Mouse (Mus musculus) heart, embryonic 16.5 days (tissue): ENCODE measurements at regions not wholly inside any gene's neighbourhood (a gene's known extent, or its start where the extent isn't known, plus 50 kb on each side); places are given as distances from the start of the nearest gene placed in this dataset.
A peak's percentile ranks its signal among the peaks of the same experiment; 100 is the strongest.

ENCODE experiments used
- ATAC-seq: fragments of 200-750 bp; cut with Nextera tagmentation; replicated peaks from 2 replicates; pipeline ENCODE4 v1.8.0; 2017; ENCODE audit warnings: moderate number of reproducible peaks; ENCODE audit not compliant: insufficient read depth, low FRiP score; ENCODE audit errors: extremely low read depth
- H3K27ac ChIP-seq: fragments of 300-500 bp; sonication (generic); 2 replicates; pipeline ENCODE4 v1.5.1; 2014; ENCODE audit warnings: mild to moderate bottlenecking, low read length, control low read depth, moderate library complexity
- H3K27me3 ChIP-seq: fragments of 300-500 bp; sonication (generic); 2 replicates; pipeline ENCODE4 v1.6.1; 2014; ENCODE audit warnings: low read length, mixed read lengths; ENCODE audit not compliant: control insufficient read depth, insufficient read depth
- H3K36me3 ChIP-seq: fragments of 300-500 bp; sonication (generic); 2 replicates; pipeline ENCODE4 v1.6.1; 2014; ENCODE audit not compliant: control insufficient read depth, insufficient read depth
- H3K4me1 ChIP-seq: fragments of 300-500 bp; sonication (generic); 2 replicates; pipeline ENCODE4 v1.6.1; 2014; ENCODE audit warnings: low read length, mixed read lengths; ENCODE audit not compliant: control insufficient read depth, insufficient read depth
- H3K4me2 ChIP-seq: fragments of 300-500 bp; sonication (generic); 2 replicates; pipeline ENCODE4 v1.6.1; 2014; ENCODE audit warnings: low read depth, mild to moderate bottlenecking, control low read depth, low read length
- H3K4me3 ChIP-seq: fragments of 300-500 bp; sonication (generic); 2 replicates; pipeline ENCODE4 v1.5.1; 2014; ENCODE audit warnings: mild to moderate bottlenecking, control low read depth, low read length
- H3K9ac ChIP-seq: fragments of 300-500 bp; sonication (generic); 2 replicates; pipeline ENCODE4 v1.6.1; 2014; ENCODE audit warnings: low read length, control low read depth
- H3K9me3 ChIP-seq: fragments of 300-500 bp; sonication (generic); replicated peaks from 2 replicates; pipeline ENCODE4 v1.6.1; 2016; ENCODE audit warnings: low read length; ENCODE audit not compliant: control insufficient read depth
- WGBS: fragments of 180-500 bp; shearing (Covaris S2); extraction: QIAGEN DNeasy Blood & Tissue Kit; methylation state at CpG from one replicate; pipeline ENCODE4 v1.1.7; 2014; 5-methylcytosine and 5-hydroxymethylcytosine counted together

- Histone ChIP-seq H3K4me1 (no peaks in the 10 kb centered on the region), H3K4me3 (no peak overlapping the region), H3K27ac (no peak overlapping the region), H3K9ac (no peak overlapping the region), H3K4me2 (no peak overlapping the region), H3K9me3 (no peaks in the 10 kb centered on the region), H3K36me3 (no peaks in the 10 kb centered on the region), H3K27me3 (no peaks in the 10 kb centered on the region)
- 89% methylated on average over 8 of the region's 8 CpGs for WGBS
- no peak for ATAC-seq
Observed at GRCm38 (mm10) chr16:78457731-78458151, 80.7 kb upstream of the Btg3 start.

DNA sequence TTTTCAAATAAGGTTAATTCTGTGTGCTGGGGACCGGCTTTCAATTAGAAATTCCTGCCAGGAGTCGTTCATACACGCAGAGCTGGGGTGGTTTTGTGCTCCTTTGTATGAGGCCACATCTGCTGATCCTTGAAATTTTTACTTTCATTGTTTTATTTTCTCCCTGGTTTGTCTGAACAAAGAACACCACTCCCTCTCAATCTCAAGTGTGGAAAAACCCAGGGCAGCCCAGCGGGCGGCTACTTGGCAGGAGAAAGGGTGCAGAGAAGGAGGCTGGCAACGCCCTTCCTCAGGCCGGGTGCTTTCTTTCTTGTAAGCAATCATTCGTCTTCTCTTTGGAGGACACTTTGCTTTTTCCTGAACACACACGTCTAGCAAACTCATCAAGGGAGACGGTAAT is 79.4 kb upstream of the Btg3 start:
- no peaks in the 10 kb centered on the region for H3K36me3 ChIP-seq
- H3K9ac ChIP-seq: no peak overlapping the region
- ATAC-seq: no peak
- no peaks in the 10 kb centered on the region for H3K27me3 ChIP-seq
- no peak overlapping the region for H3K4me2 ChIP-seq
- 70% methylated on average over 10 of the region's 10 CpGs for WGBS
- H3K4me3 ChIP-seq: no peak overlapping the region
- H3K27ac ChIP-seq: no peak overlapping the region
- H3K4me1 ChIP-seq: no peaks in the 10 kb centered on the region
- no peaks in the 10 kb centered on the region for H3K9me3 ChIP-seq

DNA sequence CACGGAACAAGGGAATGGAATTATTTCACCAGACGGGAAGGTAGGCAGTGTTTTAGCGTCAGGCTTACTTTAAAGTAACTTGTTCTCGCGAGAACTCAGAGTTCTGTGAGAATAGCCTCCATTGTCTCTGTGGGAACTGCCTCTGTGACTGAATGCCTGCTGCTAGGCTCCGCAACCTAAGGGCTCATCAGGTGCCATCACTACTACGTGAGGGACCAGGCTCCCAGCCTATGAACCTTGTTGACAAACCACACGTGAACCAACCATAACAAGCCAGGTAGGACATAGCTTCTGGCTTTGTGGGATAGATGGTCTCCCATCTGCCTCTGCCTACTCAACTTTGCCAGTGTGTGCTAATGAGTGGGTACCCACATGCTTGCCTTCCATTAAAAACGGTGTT is 77.5 kb upstream of the Btg3 start:
- H3K27ac ChIP-seq: no peak overlapping the region
- no peak for ATAC-seq
- WGBS: 92% methylated on average over 9 of the region's 9 CpGs

GRCm38 (mm10) chr16:78452303-78452702 is 75.3 kb upstream of the Btg3 start:
- WGBS: 6% methylated on average over 10 of the region's 10 CpGs
- no peaks in the 10 kb centered on the region for H3K27me3 ChIP-seq
- H3K9ac ChIP-seq: no peak overlapping the region
- H3K4me3 ChIP-seq: no peak overlapping the region
- no peaks in the 10 kb centered on the region for H3K4me1 ChIP-seq
- 0 out of 2 replicates have a peak, but pooled peaks have one; percentile 23 for ATAC-seq
- H3K27ac ChIP-seq: no peak overlapping the region
- H3K9me3 ChIP-seq: peaks cover 5% of the 10 kb centered on the region; the same call in 1 of the 2 replicates
- no peaks in the 10 kb centered on the region for H3K36me3 ChIP-seq
- no peak overlapping the region for H3K4me2 ChIP-seq

More for the DNA sequence above, 77.5 kb upstream of the Btg3 start:
- Histone ChIP-seq H3K4me1 (no peaks in the 10 kb centered on the region), H3K9me3 (no peaks in the 10 kb centered on the region), H3K4me3 (no peak overlapping the region), H3K4me2 (no peak overlapping the region), H3K36me3 (no peaks in the 10 kb centered on the region), H3K9ac (no peak overlapping the region), H3K27me3 (no peaks in the 10 kb centered on the region)

GRCm38 (mm10) chr16:78451750-78452149 is 74.8 kb upstream of the Btg3 start:
- Histone ChIP-seq H3K27ac (no peak overlapping the region), H3K36me3 (no peaks in the 10 kb centered on the region), H3K4me2 (no peak overlapping the region), H3K4me3 (no peak overlapping the region), H3K9me3 (peaks cover 5% of the 10 kb centered on the region; the same call in 1 of the 2 replicates), H3K27me3 (no peaks in the 10 kb centered on the region), H3K9ac (no peak overlapping the region), H3K4me1 (no peaks in the 10 kb centered on the region)
- WGBS: 74% methylated on average over 8 of the region's 8 CpGs
- ATAC-seq: no peak

- Histone ChIP-seq H3K27me3 (no peaks in the 10 kb centered on the region), H3K36me3 (no peaks in the 10 kb centered on the region), H3K4me3 (no peak overlapping the region), H3K9me3 (peaks cover 5% of the 10 kb centered on the region; the same call in 1 of the 2 replicates), H3K4me2 (no peak overlapping the region), H3K9ac (no peak overlapping the region), H3K27ac (no peak overlapping the region), H3K4me1 (no peaks in the 10 kb centered on the region)
- ATAC-seq: no peak
- 70% methylated on average over 11 of the region's 11 CpGs for WGBS
Observed at GRCm38 (mm10) chr16:78451251-78451650, 74.3 kb upstream of the Btg3 start.

DNA sequence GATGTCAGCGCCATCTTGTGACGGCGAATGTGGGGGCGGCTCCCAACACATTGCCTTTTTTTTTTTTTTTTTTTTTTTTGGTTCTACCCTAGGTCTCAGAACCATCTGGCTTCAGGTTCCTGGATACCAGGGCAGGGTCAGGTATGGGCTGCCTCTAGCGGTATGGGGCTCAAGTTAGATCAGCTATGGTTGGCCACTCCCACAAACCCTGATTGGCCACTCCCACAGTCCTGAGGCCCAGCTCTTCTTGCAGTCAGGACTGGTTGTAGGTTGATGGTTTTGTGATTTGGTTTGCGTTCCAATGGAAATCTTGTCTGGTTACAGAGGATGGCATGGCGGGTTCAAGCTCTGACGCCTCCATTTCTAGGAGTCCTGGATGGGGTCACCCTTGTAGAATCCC is 72.2 kb upstream of the Btg3 start:
- WGBS: 98% methylated on average over 8 of the region's 8 CpGs
- H3K4me3 ChIP-seq: no peak overlapping the region
- ATAC-seq: no peak
- H3K27me3 ChIP-seq: no peaks in the 10 kb centered on the region
- no peak overlapping the region for H3K4me2 ChIP-seq
- no peak overlapping the region for H3K9ac ChIP-seq
- peaks cover 5% of the 10 kb centered on the region; the same call in 1 of the 2 replicates for H3K9me3 ChIP-seq
- H3K27ac ChIP-seq: no peak overlapping the region
- no peaks in the 10 kb centered on the region for H3K36me3 ChIP-seq
- no peaks in the 10 kb centered on the region for H3K4me1 ChIP-seq

GRCm38 (mm10) chr16:78443262-78443661 is 66.3 kb upstream of the Btg3 start:
- 84% methylated on average over 8 of the region's 8 CpGs for WGBS
- ATAC-seq: no peak

GRCm38 (mm10) chr16:78442830-78443229 is 65.8 kb upstream of the Btg3 start:
- H3K9ac ChIP-seq: no peak overlapping the region
- no peaks in the 10 kb centered on the region for H3K4me1 ChIP-seq
- H3K27ac ChIP-seq: no peak overlapping the region
- H3K27me3 ChIP-seq: no peaks in the 10 kb centered on the region
- WGBS: 85% methylated on average over 7 of the region's 7 CpGs
- ATAC-seq: no peak
- no peak overlapping the region for H3K4me2 ChIP-seq
- H3K4me3 ChIP-seq: no peak overlapping the region
- no peaks in the 10 kb centered on the region for H3K36me3 ChIP-seq
- H3K9me3 ChIP-seq: no peaks in the 10 kb centered on the region

More at GRCm38 (mm10) chr16:78443262-78443661, 66.3 kb upstream of the Btg3 start:
- Histone ChIP-seq H3K4me1 (no peaks in the 10 kb centered on the region), H3K4me3 (no peak overlapping the region), H3K36me3 (no peaks in the 10 kb centered on the region), H3K27ac (no peak overlapping the region), H3K4me2 (no peak overlapping the region), H3K9ac (no peak overlapping the region), H3K27me3 (no peaks in the 10 kb centered on the region), H3K9me3 (no peaks in the 10 kb centered on the region)
